Mouse (Mus musculus): ENCODE measurements around the gene Sik1.
"Not testable (repeated sequence)": the region's sequence is repeated elsewhere in the genome, so short reads cannot be mapped to it uniquely, and the experiment has no call there.

Sik1 gene

GRCm38 (mm10) chr17:31855597-31856518 lies at the start of gene Sik1:
Sik1 (minus strand) TSS chr17:31855804.
- peak; percentile 97 for DNase-seq

DNA sequence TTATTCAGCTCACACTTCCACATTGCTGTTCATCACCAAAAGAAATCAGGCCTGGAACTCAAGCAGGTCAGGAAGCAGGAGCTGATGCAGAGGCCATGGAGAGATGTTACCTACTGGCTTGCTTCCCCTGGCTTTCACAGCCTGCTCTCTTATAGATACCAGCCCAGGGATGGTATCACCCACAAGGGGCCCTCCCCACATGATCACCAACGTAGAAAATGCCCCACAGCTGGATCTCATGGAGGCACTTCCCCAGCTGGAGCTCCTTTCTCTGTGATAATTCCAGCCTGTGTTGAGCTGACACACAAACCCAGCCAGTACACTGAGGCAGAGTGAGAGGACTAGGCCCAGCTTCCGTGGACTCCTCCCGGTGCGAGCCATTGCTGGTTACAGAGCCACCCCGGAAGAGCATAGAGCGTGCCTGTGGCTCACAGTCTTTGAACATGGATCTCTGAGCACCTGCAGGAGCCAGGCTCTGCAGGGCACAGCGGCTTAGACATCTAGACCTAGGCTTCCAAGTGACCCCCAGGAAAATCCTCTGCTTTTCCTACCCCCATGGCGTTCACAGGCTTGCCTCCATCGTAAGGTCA lies 49.7 kb upstream of the Sik1 start:
- no peak for DNase-seq

DNA sequence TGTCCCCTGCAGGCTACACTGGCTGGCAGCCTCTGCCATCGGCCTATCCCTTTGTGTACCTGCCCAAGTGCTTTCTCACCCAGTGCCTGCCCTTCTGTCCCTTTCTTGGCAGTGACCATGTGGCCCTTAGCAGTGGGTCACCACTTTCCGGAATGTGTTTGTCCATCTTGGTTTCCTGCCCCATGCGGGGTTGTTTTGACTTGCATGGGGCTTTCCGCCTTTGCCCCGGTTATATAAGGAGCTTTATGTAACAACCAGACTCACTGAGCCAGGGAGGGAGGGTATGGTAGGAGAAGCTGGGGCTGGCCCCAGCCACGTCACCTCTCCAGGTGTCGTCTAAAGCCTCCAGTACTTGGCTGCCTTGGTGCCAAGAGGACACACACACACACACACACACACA lies 48.4 kb upstream of the Sik1 start:
- peak; percentile 92 for DNase-seq

GRCm38 (mm10) chr17:31902630-31903198 lies 47.1 kb upstream of the Sik1 start:
- peak; percentile 52 for DNase-seq

- DNase-seq, result peak; percentile 91
Observed at GRCm38 (mm10) chr17:31901461-31902204, 46.0 kb upstream of the Sik1 start.

GRCm38 (mm10) chr17:31898941-31899340 lies 43.3 kb upstream of the Sik1 start:
- no peak for DNase-seq

- no peak for DNase-seq
Observed at GRCm38 (mm10) chr17:31897186-31897793, 41.7 kb upstream of the Sik1 start.

DNA sequence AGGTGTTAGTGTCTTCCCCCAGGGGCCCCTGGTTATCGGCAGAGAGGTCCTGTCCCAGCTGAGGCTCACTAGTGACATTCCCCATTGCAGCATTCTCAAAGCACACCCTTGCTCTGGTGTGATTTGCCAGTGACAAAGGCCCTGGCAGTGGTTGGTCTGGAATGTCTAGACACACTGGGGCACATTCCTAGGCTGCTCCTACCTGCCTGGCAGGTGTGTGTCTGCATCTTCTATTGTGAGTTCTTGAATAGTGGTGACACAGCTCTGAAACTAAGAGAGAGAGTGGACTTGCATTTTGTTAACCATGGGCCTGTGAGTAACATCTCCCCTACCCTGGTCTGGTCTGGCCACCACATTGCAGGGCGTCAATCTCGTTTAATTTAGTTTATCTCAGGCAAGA lies 41.1 kb upstream of the Sik1 start:
- no peak for DNase-seq

GRCm38 (mm10) chr17:31896311-31896710 lies 40.7 kb upstream of the Sik1 start:
- no peak for DNase-seq

- DNase-seq, result no peak
Observed at GRCm38 (mm10) chr17:31893371-31894060, 37.9 kb upstream of the Sik1 start.

DNA sequence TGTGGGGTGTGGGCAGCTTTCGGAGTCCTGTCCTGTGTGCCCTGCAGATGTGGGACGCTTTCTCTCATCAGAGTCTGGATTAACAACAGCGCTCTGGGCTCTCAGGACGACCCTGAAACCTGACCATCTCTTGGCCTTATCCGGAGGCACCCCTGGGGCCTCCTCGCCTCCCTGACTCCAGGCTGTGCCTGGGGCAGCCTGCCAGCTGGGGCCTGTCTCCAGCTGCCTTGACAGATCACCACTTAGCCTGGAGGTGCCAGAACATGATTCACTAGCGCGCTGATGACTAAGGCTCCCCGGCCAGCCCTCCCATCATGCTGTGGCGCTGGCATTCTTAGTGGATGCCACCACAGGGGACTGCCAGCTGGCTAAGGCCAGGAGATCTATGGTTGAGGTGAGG lies 37.1 kb upstream of the Sik1 start:
- peak; percentile 84 for DNase-seq

- no peak for DNase-seq
Observed at GRCm38 (mm10) chr17:31891858-31892257, 36.3 kb upstream of the Sik1 start.

DNA sequence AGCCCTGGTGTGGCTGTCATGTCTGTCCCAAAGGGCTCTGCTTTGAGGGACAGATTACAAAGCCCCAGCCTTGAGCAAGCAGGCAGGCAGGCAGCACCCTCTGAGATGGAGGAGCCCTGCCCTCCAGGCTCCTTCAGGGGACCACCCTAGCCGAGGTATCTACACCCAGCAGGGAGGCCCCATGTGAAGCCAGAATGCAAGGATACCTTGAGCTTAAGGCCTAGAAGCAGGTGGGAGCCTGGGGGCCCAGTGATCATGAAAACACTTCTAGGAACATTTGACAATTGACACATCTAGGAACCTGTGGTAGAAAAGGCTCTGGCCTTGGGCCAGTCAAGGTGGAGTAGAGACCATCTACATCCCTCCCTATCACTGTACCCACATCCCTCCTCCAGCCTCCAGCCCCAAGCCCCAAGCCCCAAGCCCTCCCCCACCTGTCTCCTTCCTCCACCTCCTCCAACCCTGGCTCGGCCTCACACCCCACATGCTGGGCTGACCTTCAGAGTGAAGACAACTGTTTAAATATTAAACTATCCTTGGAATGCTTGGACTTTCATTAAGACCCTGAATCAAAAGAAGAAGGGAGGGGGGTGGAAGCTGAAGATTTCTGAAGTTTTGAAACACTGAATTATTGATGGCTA lies 34.8 kb upstream of the Sik1 start:
- DNase-seq, result peak; percentile 70

DNA sequence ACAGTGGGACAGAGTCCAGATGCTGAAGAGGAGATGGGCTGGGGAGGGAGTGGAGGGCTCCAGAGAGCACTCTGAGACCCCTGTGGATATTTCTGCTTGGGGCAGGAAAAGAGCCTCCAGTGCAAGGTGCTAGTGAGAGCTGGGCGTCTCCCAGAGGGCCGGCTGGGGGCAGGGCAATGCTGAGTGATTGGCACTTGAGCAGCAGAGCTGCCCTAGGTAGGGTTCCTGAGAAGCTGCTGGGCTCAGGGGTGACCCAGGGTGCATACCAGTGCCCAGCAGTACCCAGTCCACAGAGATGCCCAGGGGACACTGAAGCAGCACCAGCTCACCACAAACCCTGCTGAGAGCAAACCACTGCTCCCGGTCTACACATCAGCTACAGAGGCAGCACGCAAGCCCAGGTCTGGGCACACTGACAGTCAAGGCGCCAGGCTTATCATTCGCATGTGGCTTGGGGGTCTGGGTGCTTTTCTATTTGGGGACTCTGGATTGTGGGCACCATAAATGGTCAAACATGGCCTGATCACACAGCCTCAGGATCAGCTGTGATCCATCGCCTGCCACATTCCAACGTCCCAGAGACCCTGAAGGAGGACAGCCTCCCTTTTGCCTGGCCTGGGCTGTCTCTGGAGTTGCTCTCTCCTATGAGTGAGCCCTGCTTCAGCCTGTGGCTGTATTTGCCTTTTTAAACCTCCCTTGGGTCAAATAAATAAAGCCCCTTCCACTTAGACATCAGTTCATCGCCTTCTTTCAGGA lies 34.0 kb upstream of the Sik1 start:
- peak; percentile 81 for DNase-seq

GRCm38 (mm10) chr17:31888540-31888939 lies 32.9 kb upstream of the Sik1 start:
- DNase-seq, result no peak

GRCm38 (mm10) chr17:31884676-31885075 lies 29.1 kb upstream of the Sik1 start:
- not testable (repeated sequence) for DNase-seq

DNA sequence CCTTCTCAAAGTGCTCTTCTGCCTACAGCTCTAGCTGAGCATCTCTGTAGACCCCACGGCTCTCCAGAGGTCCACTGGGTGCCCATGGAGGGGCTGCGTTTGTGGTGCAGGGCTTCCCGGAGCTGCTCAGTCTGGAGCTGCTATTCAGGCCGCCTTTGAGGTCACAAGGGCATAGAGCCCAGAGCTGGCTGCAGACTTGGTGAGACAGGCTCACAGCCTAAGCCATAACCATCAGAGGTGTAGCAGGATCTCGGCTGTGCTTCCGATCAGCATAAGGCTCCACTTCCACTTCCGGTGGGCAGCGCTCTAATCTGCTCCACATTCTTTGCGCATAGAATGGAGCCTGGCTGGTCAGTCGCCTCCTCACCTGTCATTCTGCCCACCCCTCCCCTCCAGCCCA lies 23.8 kb upstream of the Sik1 start:
- no peak for DNase-seq

- no peak for DNase-seq
Observed at GRCm38 (mm10) chr17:31877650-31878141, 22.1 kb upstream of the Sik1 start.

DNA sequence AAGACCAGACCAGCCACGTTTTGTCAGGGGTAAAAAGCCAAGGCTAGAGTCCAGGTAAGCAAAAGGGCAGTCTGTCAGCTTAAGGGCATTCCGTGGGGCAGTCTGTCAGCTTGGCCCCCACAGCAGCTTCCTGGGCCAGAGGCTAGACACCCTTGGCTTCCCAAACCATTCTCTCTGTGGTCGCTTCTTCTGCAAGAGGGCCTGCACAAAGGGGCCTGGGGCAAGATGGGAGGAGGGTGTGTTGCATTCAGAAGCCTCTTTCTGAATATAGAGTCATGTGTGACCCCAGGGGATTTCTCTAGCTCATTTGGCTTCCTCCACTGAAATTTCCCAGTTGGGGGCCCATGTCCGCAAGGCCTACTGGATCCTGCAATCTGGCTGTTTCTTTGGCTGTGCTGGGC lies 21.6 kb upstream of the Sik1 start:
- no peak for DNase-seq

DNA sequence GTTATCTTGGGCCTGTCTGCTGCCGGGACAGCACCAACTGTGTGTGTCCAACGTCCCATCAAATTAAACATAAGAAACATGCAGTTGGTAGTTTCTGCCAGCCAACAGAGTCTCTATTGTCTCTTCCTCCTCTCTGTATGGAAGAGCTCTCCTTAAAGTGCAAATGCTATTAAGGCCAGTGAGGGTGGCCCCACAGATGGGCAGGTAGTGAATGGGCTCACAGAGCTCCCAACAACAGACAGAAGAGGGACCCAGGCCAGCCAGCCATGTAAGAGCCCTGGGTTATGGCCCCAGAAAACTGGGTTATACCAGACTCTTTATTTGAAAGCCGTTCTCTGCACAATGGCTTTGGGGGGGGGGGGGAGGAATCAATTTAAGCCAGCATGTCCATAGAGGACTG lies 21.2 kb upstream of the Sik1 start:
- DNase-seq, result no peak

All from kidney, adult 11 months (tissue).